Mouse (Mus musculus) megakaryocyte, adult 5-6 weeks (primary cell): Measurements from ENCODE around the gene Slc15a4. TPM values are rescaled to one million over a fixed set of nuclear protein-coding genes. Genes with fewer than 3 reads are reported as not detected.

Source experiments
- ATAC-seq: 2 replicates; pipeline ENCODE4 v1.8.0; 2016; ENCODE audit warnings: mild to moderate bottlenecking, inconsistent platforms; ENCODE audit not compliant: poor library complexity, severe bottlenecking
- total RNA-seq, 2 experiments: library from RNA; stranded (forward) in 1 of 2; stranded (reverse) in 1 of 2; fragments of 153-499, 151-499 nt in 1 of 2; fragments of 221-1000, 200-1000 nt in 1 of 2; gene quantifications; 2 replicates each; pipeline versions ENCODE4 v1.2.3 to v1.2.4; 2015 to 2017

Gene Slc15a4
- total RNA-seq, 2 experiments from 2014 or later = 39.6 to 292 TPM

DNA sequence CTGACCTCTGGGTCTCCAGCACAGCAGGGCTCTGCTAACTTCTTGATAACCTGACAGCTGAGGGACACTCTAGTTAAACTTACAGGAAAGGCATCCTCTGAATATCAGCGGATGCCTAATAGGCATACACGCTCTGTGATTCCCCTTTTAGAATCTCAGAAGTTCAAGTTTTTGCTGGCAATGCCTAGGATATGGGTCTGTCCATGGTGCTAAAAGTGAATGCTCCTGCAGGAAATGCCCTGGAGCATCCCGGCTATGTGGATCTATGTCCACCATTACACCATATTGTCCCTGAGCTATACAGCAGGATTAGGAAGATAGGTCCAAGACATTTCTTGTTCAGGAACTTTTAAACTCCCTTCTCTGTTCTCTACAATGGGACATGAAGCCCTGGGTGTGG lies 71.6 kb downstream of the Slc15a4 start:
- no peak for ATAC-seq

DNA sequence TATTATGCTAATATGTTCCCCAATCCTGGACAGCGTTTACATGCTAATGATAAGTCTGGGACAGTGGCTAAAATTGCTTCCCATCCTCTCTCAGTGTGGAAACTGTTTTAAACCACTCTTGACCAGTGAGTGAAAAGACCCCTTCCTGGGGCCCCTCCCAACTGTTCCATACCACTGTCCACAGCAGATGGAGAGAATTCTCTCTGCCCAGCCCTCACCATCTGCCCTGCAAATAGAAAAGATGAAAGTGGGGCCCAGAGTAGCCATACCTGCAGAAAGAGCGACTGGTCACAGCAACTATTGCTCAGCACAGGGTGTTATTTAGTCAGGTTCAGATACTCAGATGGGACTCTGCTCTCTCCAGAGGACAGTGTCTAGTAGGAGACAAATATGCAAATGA lies 84.6 kb downstream of the Slc15a4 start:
- no peak for ATAC-seq

DNA sequence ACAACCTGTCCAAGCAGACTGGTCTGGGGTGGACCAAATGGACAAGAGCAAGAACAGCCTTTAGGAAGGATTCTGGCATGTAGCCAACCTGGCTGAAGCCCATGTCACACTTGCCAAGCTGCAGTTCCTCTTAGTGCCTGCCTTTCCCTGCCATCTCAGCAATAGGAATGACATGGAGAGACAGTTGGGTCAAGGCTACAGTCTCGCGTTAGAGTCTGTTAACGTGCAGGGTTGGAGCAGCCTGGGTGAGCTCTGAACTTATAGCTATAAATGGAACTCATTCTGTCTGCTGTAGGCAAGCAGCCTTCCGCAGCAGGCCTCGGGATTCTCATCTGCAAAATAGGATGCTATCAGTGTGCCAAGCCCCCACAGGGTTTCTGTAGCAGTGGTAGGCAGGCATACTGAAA lies 86.1 kb downstream of the Slc15a4 start:
- no peak for ATAC-seq

Other genes starting within 250 kb of the Slc15a4 start
- 0.45 and 1.2 TPM in 2 replicates for gene Glt1d1, start 635 bp downstream of the Slc15a4 start, total RNA-seq (2015)
- gene Glt1d1, start 635 bp downstream of the Slc15a4 start, total RNA-seq (2017) = 1.7 and 4.1 TPM in 2 replicates